Mouse (Mus musculus) spleen, adult 2 months (tissue): ENCODE results near the gene Arfip2.

Experiments
- CTCF ChIP-seq: fragments of 200-500 bp; IDR thresholded peaks from 2 replicates; pipeline ENCODE4 v1.5.1; 2011; ENCODE audit warnings: mild to moderate bottlenecking, inconsistent platforms; ENCODE audit not compliant: insufficient read depth, insufficient read length, insufficient replicate concordance; ENCODE audit errors: extremely low read depth
- POLR2A ChIP-seq: fragments of 200-500 bp; IDR thresholded peaks from 2 replicates; pipeline ENCODE4 v1.6.1; 2011; ENCODE audit warnings: low read depth, low read length, inconsistent platforms

GRCm38 (mm10) chr7:105639304-105639703 lies 912 bp downstream of the Arfip2 start:
- TF ChIP-seq CTCF (no peak), POLR2A (no peak)
